Mouse (Mus musculus): ENCODE measurements around the gene Tmcc2. TPM values are rescaled to one million over a fixed set of nuclear protein-coding genes. Genes with fewer than 3 reads are reported as not detected.
A peak's percentile ranks its signal among the peaks of the same experiment; 100 is the strongest.

Gene Tmcc2
- polyA plus RNA-seq, 1 experiment from 2014 or later: 33.9 TPM

DNA sequence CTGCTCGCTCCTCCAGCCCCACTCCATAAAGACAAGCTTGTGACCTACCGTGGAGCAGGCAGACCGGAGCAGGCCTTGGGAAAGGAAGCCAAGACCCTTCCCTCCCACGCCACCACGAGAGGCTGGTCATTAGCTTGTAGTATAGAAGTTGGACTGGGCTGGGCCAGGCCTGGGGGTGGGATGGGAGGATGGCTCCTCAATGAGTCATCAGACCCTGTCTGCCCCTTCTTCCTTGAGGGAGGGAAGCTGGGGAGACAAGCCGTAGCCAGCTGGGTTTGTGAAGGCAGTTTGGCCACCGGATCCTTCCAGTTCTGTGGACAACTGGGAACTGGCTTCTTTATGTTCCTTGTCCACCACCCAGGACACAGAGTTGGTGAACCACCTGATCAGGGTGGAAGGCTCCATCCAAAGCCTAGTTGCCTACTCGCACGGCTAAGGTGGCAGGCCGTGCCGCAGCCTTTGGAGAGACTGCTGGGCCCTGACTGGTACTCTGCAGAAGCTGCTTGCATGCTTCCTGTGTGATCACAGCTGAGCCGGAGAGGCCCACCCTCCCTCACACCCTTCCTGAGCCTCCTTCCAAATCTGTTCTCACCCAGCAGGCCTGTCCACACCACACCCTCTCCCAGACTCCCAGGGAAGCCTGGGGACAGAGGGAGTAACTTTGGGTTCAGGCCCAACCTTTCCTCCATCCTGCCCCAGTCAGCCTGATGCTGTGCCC lies 44.8 kb downstream of the Tmcc2 start:
- WGBS: 82% methylated on average over 12 of the region's 12 CpGs
- H3K36me3 ChIP-seq: no peaks in the 10 kb centered on the region
- no peaks in the 10 kb centered on the region for H3K27me3 ChIP-seq
- no peak overlapping the region for H3K27ac ChIP-seq (replicated peaks)
- no peak overlapping the region for H3K4me2 ChIP-seq
- no peak overlapping the region for H3K4me3 ChIP-seq
- ATAC-seq (ENCODE audit: low read depth): no peak
- H3K4me1 ChIP-seq (replicated peaks): no peaks in the 10 kb centered on the region
- H3K9me3 ChIP-seq: no peaks in the 10 kb centered on the region
- no peak overlapping the region for H3K9ac ChIP-seq

DNA sequence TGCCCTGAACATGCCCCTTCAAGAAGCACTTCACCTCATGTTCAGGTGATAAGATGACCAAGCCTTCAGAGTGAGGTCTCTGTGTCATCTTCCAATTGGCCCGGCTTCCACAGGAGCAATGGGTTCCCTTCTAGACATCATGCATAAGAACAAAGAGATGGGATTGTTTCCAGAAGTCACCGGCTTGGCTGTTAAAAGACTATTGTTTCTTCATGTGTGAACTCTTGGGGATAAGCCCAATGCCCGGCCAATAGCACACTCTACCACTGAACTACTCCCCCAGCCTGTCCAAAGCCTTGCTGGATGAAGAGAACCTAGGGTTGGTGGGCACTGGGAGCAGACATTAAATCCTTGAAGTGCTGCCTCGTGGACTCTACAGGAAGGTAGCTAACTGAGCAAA lies 45.6 kb downstream of the Tmcc2 start:
- no peak for ATAC-seq (ENCODE audit: low read depth)
- WGBS: 78% methylated on average over 4 of the region's 4 CpGs
- no peak overlapping the region for H3K4me3 ChIP-seq

DNA sequence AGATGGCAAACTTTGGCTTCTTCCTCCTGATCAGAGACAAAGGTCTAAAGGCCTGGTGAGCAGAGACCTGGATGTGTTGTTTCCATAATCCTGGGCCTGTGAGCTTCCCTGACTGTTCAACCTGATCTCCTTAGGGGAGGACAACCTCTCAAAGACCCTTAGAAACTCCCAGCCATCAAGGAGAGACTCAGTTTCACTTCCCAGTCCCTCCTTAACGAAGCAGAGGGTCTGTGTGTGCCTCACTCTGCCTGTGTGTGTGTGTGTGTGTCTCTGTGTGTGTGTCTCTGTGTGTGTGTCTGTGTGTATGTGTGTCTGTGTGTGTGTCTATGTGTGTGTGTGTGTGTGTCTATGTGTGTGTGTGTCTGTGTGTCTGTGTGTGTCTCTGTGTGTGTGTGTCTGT lies 47.4 kb downstream of the Tmcc2 start:
- WGBS: 88% methylated on average over 1 of the region's 1 CpGs
- H3K27ac ChIP-seq (replicated peaks): no peak overlapping the region
- H3K9me3 ChIP-seq: no peaks in the 10 kb centered on the region
- H3K27me3 ChIP-seq: no peaks in the 10 kb centered on the region
- H3K36me3 ChIP-seq: no peaks in the 10 kb centered on the region
- no peak for ATAC-seq (ENCODE audit: low read depth)
- no peak overlapping the region for H3K9ac ChIP-seq
- no peaks in the 10 kb centered on the region for H3K4me1 ChIP-seq (replicated peaks)
- H3K4me3 ChIP-seq: no peak overlapping the region
- H3K4me2 ChIP-seq: no peak overlapping the region

More for the DNA sequence above, 45.6 kb downstream of the Tmcc2 start:
- Histone ChIP-seq H3K9ac (no peak overlapping the region), H3K4me1 (replicated peaks) (no peaks in the 10 kb centered on the region), H3K4me2 (no peak overlapping the region), H3K27me3 (no peaks in the 10 kb centered on the region), H3K36me3 (no peaks in the 10 kb centered on the region), H3K9me3 (no peaks in the 10 kb centered on the region), H3K27ac (replicated peaks) (no peak overlapping the region)

DNA sequence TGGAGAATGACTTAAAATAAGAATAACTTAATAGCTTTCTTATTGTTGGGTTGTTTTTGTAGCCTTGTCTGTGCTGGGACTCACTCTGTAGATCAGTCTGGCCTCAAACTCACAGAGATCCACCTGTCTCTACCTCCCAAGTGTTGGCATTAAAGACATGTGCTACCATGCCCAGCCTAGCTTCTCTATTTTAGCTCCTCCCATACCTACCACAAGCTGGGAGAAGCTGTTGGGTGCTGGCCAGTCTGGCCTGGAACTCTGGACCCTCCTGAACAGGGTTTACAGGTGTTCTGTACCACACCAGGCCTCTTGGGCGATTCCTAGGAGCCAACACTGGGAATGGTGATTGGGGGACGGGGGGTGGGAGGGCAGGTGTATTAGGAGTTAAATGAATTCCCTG lies 47.9 kb downstream of the Tmcc2 start:
- no peak overlapping the region for H3K4me2 ChIP-seq
- H3K4me1 ChIP-seq (replicated peaks): no peaks in the 10 kb centered on the region
- H3K9me3 ChIP-seq: no peaks in the 10 kb centered on the region
- no peaks in the 10 kb centered on the region for H3K36me3 ChIP-seq
- ATAC-seq (ENCODE audit: low read depth): no peak
- H3K27ac ChIP-seq (replicated peaks): no peak overlapping the region
- no peak overlapping the region for H3K9ac ChIP-seq
- 96% methylated on average over 2 of the region's 2 CpGs for WGBS
- H3K27me3 ChIP-seq: no peaks in the 10 kb centered on the region
- H3K4me3 ChIP-seq: no peak overlapping the region

DNA sequence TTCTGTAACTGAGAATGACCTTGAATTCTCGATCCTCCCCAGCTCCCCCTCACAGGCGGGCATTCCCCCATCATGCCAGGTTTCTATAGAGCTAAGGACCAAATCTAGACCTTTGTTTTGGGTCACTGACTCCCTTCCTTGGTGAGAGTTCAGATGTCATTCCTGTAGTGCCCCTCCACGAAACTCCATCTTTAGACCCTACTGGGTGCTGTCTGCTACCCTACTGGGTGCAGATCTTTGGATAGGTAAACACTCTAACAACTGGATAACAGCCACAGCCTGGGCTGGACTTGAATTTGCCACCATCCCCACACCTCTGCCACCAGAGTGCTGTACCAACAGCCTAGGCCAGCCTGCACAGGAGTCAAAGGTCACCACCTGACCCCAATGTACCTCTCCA lies 48.6 kb downstream of the Tmcc2 start:
- Histone ChIP-seq H3K27ac (replicated peaks) (no peak overlapping the region), H3K36me3 (no peaks in the 10 kb centered on the region), H3K4me2 (no peak overlapping the region), H3K4me1 (replicated peaks) (no peaks in the 10 kb centered on the region), H3K27me3 (no peaks in the 10 kb centered on the region), H3K4me3 (no peak overlapping the region), H3K9me3 (no peaks in the 10 kb centered on the region), H3K9ac (no peak overlapping the region)
- 72% methylated on average over 3 of the region's 3 CpGs for WGBS
- ATAC-seq (ENCODE audit: low read depth): no peak

DNA sequence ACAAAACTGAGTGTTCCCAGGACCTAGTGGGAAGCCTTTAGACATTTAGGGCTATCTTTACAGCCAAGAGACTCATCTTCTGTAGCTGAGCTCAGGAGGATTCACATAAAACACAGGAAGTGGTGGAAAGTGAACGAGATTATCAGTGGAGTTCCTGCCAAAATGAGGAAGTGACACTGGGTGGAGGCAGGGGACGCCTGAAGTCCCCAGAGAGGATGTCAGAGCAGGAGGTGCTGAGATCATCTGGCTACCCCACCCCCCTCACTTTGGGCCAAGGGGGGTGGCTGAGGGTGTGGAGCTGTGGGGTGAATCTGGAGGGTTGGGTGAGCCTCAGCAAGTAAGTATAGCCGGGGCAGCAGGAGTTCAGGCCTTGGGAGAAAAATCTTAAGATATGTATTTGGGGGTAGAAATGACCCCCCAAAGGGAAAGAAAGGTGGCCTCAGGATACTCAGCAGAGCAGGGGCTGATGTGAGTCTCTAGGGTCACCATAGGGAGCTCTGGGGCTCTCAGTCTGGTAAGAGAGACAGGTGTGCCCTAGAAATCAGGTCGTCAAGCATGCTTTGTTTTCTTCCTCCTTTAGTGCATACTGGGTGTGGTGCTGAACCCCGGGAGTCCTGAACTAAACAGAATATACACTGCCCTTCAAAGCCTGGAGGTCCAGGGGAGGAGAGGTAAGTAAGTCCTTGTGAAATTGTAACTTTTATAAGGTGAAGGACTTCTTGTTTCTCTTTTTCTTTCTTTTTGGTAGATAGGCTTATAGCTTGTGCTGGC lies 49.2 kb downstream of the Tmcc2 start:
- H3K4me2 ChIP-seq: no peak overlapping the region
- no peak for ATAC-seq (ENCODE audit: low read depth)
- no peaks in the 10 kb centered on the region for H3K4me1 ChIP-seq (replicated peaks)
- 62% methylated on average over 5 of the region's 5 CpGs for WGBS
- no peaks in the 10 kb centered on the region for H3K36me3 ChIP-seq
- H3K9me3 ChIP-seq: no peaks in the 10 kb centered on the region
- H3K27ac ChIP-seq (replicated peaks): no peak overlapping the region
- H3K4me3 ChIP-seq: no peak overlapping the region
- H3K27me3 ChIP-seq: no peaks in the 10 kb centered on the region
- no peak overlapping the region for H3K9ac ChIP-seq

DNA sequence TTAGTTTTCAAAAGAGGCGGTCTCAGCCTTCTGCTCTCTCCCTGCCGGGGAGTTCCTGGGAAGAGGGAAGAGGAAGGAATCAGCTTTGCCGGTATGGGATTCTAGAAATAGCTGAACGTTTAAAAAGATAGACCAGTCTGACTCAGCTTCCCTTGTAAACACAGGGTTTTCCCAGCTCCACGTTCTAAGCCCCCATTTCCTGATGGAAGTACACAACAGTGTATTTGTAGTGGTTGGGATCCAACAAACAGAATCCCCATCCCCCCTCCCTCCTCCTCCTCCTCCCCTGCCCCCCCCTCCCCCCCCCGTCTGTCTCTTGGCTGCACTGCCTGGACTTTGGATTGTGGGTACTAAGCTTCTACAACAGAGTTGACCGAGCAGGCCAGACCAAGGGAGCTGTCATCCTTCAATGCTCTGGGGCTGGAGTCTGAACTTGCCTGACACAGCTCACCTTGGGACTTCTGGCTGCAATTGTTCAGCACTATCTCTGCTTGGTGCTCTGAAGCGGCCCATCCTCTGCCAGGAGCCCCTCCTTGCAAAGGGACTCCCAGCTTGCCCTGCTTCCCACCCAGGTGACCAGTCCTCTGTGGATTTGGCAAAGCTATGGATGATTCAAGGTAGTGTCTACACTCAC lies 52.9 kb downstream of the Tmcc2 start:
- Histone ChIP-seq H3K9me3 (no peaks in the 10 kb centered on the region), H3K27ac (replicated peaks) (no peak overlapping the region), H3K4me2 (no peak overlapping the region), H3K4me1 (replicated peaks) (peaks cover 27% of the 10 kb centered on the region), H3K36me3 (no peaks in the 10 kb centered on the region), H3K4me3 (no peak overlapping the region), H3K9ac (no peak overlapping the region), H3K27me3 (no peaks in the 10 kb centered on the region)
- no peak for ATAC-seq (ENCODE audit: low read depth)
- WGBS: 51% methylated on average over 8 of the region's 8 CpGs

DNA sequence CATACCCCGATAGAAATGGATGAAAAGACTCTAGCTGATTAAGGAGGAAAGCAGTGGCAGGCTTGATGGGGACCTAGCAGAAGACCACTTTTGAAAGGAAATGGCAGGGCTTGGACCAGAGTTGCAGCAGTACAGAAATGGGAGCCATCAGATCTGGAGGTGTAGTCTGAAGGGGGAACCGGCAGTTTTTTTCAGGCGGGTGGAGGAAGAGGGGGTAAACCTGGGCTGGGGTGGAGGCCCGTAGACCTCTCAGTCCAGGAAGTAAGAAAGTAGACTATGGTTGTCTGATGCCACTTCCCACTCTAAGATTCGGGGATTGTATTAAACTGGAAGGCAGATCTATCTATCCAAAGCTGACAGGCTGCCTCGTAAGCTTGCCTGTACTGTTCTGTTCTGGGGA lies 54.2 kb downstream of the Tmcc2 start:
- H3K27ac ChIP-seq (replicated peaks): no peak overlapping the region
- H3K9ac ChIP-seq: no peak overlapping the region
- 79% methylated on average over 6 of the region's 6 CpGs for WGBS
- H3K4me1 ChIP-seq (replicated peaks): peaks cover 39% of the 10 kb centered on the region
- H3K36me3 ChIP-seq: peaks cover 8% of the 10 kb centered on the region
- H3K4me3 ChIP-seq: no peak overlapping the region
- H3K4me2 ChIP-seq: no peak overlapping the region
- no peaks in the 10 kb centered on the region for H3K9me3 ChIP-seq
- no peaks in the 10 kb centered on the region for H3K27me3 ChIP-seq
- no peak for ATAC-seq (ENCODE audit: low read depth)

DNA sequence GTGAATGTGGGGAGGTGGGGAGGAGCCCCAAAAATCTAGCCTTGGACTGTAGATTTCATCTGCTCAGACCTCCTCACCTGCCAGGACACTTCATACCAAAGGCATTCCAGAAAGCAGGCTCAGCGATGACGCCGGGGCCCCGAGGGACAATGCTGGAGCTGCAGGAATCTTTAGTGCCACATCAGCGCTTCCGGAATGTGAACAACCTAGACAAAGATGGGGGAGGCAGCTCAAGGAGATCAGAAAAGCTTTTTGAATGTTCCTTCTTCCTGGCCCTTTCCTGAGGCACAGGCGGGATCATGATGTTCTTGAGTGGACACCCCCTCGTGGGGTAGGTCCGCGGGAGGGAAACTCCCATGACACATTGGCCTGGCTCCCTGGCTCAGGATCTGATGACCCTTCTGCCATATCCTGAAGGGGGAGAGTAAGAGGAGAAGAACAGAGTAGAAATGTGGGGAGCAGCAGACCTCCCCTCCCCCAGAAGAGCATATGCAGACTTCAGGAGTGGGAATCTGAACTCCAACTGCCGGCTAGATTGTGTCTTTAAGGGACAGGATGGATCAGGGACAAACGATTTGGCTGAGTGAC lies 55.6 kb downstream of the Tmcc2 start:
- no peak for ATAC-seq (ENCODE audit: low read depth)
- Histone ChIP-seq H3K27ac (replicated peaks) (no peak overlapping the region), H3K9ac (no peak overlapping the region), H3K4me3 (no peak overlapping the region), H3K4me1 (replicated peaks) (peaks cover 47% of the 10 kb centered on the region), H3K9me3 (no peaks in the 10 kb centered on the region), H3K27me3 (no peaks in the 10 kb centered on the region), H3K36me3 (peaks cover 18% of the 10 kb centered on the region), H3K4me2 (no peak overlapping the region)
- 31% methylated on average over 12 of the region's 12 CpGs for WGBS

DNA sequence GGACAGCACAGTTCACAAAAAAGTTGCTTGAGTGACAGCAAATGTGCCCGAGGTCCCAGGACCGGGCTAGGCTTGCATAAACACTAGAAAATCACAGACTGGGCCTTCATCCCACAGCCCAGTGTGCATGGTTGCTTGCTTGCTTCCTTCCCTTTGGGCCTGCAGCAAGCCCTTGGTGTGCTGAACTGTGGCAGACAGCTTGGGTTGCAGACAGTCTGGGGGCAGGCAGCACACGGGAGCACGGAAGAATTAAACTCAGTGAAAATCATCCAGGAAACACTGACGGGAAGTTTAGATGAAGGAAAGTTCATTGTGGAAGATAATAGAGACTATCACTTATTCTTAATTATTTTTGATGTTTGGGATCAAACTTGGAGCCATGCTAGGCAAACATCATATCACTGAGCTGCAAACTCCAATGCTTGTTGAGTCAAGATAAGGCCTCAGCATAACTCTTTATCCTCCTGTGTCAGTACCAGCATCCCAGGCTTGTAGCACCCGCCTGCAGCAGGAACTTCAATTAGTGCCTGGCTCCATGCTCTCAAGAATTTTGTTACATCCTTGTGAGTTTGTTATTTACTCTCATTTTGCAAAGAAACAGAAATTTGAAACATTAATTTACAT lies 56.8 kb downstream of the Tmcc2 start:
- ATAC-seq (ENCODE audit: low read depth): no peak
- H3K4me1 ChIP-seq (replicated peaks): peaks cover 55% of the 10 kb centered on the region
- H3K4me3 ChIP-seq: no peak overlapping the region
- no peaks in the 10 kb centered on the region for H3K9me3 ChIP-seq
- 18% methylated on average over 6 of the region's 6 CpGs for WGBS
- H3K27ac ChIP-seq (replicated peaks): peak overlapping the region; percentile 77
- H3K4me2 ChIP-seq: no peak overlapping the region
- H3K9ac ChIP-seq: peak overlapping the region; percentile 13; the same call in 1 of the 2 replicates
- H3K27me3 ChIP-seq: no peaks in the 10 kb centered on the region
- peaks cover 29% of the 10 kb centered on the region for H3K36me3 ChIP-seq

DNA sequence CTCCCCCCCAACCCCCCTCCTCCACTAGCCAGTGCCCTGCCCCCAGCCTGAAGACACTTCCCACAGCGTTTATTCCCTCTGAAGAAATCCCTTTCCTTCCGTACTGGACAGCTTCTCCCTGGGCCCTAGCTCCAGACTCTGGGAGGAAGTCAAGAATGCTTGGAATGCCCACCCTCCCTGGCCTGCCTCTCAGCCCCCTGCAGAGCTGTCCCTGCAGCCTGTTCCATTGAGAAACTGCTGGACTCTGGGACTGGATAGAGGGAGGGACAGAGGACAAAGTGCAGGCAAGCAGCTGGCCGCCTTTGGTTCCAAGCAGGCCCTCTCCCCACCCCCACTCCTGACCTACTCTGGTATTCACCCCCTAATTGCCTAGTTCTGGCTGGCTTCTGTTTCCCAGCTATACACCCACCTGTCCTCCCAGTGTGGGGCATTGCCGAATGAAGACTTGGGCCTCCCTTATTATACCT lies 57.4 kb downstream of the Tmcc2 start:
- Histone ChIP-seq H3K27ac (replicated peaks) (peak overlapping the region; percentile 77), H3K4me1 (replicated peaks) (peaks cover 55% of the 10 kb centered on the region), H3K9ac (peak overlapping the region; percentile 13; the same call in 1 of the 2 replicates), H3K9me3 (no peaks in the 10 kb centered on the region), H3K4me3 (no peak overlapping the region), H3K4me2 (no peak overlapping the region), H3K36me3 (peaks cover 31% of the 10 kb centered on the region), H3K27me3 (no peaks in the 10 kb centered on the region)
- 0% methylated on average over 4 of the region's 4 CpGs for WGBS
- ATAC-seq (ENCODE audit: low read depth): peak; percentile 81

All from neural tube, embryonic 13.5 days (tissue).